Mouse (Mus musculus) heart, postnatal 0 days (tissue): ENCODE measurements around the gene Pltp. TPM values are rescaled to one million over a fixed set of nuclear protein-coding genes. Genes with fewer than 3 reads are reported as not detected.
"Not testable (repeated sequence)": the region's sequence is repeated elsewhere in the genome, so short reads cannot be mapped to it uniquely, and the experiment has no call there.

ENCODE experiments used
- ATAC-seq: fragments of 200-750 bp; cut with Nextera tagmentation; 2 replicates; pipeline ENCODE4 v1.8.0; 2017; ENCODE audit warnings: low read depth, moderate number of reproducible peaks, moderate library complexity; ENCODE audit not compliant: insufficient read depth
- DNase-seq: peaks from one replicate; pipeline ENCODE4 v3.0.0-alpha.2; 2016; ENCODE audit warnings: low spot score
- H3K27ac ChIP-seq: fragments of 300-500 bp; sonication (generic); 2 replicates; pipeline ENCODE4 v1.5.1; 2014; ENCODE audit warnings: low read depth, mild to moderate bottlenecking
- H3K27me3 ChIP-seq: fragments of 300-500 bp; sonication (generic); 2 replicates; pipeline ENCODE4 v1.6.1; 2014; ENCODE audit warnings: low read length, mixed read lengths; ENCODE audit not compliant: control insufficient read depth, insufficient read depth
- H3K36me3 ChIP-seq: fragments of 300-500 bp; sonication (generic); replicated peaks from 2 replicates; pipeline ENCODE4 v1.6.1; 2014; ENCODE audit warnings: low read length, mixed read lengths; ENCODE audit not compliant: control insufficient read depth, insufficient read depth
- H3K4me1 ChIP-seq: fragments of 300-500 bp; sonication (generic); 2 replicates; pipeline ENCODE4 v1.6.1; 2014; ENCODE audit warnings: antibody characterized with exemption; ENCODE audit not compliant: control insufficient read depth, insufficient read depth
- H3K4me2 ChIP-seq: fragments of 300-500 bp; sonication (generic); 2 replicates; pipeline ENCODE4 v1.6.1; 2014; ENCODE audit warnings: low read depth, mild to moderate bottlenecking, low read length, moderate library complexity
- H3K4me3 ChIP-seq: fragments of 300-500 bp; sonication (generic); 2 replicates; pipeline ENCODE4 v1.5.1; 2014; ENCODE audit warnings: low read depth, low read length
- H3K9ac ChIP-seq: fragments of 300-500 bp; sonication (generic); replicated peaks from 2 replicates; pipeline ENCODE4 v1.6.1; 2014; ENCODE audit warnings: low read depth, low read length, mixed read lengths
- H3K9me3 ChIP-seq: fragments of 300-500 bp; sonication (generic); replicated peaks from 2 replicates; pipeline ENCODE4 v1.6.1; 2016; ENCODE audit warnings: low read length; ENCODE audit not compliant: control insufficient read depth
- CTCF ChIP-seq: IDR thresholded peaks from 2 replicates; pipeline ENCODE4 v1.5.1; 2016; ENCODE audit warnings: antibody characterized with exemption, control low read depth, low read depth
- EP300 ChIP-seq: IDR thresholded peaks from 2 replicates; pipeline ENCODE4 v1.6.1; 2016; ENCODE audit warnings: antibody characterized with exemption, low read depth
- WGBS: fragments of 180-500 bp; shearing (Covaris S2); extraction: QIAGEN DNeasy Blood & Tissue Kit; methylation state at CpG from one replicate; pipeline ENCODE4 v1.1.7; 2014; 5-methylcytosine and 5-hydroxymethylcytosine counted together
- polyA plus RNA-seq: library from polyadenylated mRNA; unstranded; fragments of >200 nt; fragmentation: Nextera tagmentation; extraction: Ambion mirVana; gene quantifications from 2 replicates; pipeline ENCODE4 v1.2.1, GENCODE M21; 2015
- total RNA-seq: library from RNA; depleted of rRNA; stranded (reverse); fragments of >200 nt; gene quantifications from 2 replicates; pipeline ENCODE4 v1.2.3, GENCODE M21; 2014; ENCODE audit warnings: low replicate concordance

The Pltp gene
- total and polyA plus RNA-seq, 2 experiments from 2014 or later: 7.7 to 8.6 TPM

GRCm38 (mm10) chr2:164803201-164803920 lies 54.1 kb downstream of the Pltp start:
- TF ChIP-seq EP300: no peak
- TF ChIP-seq CTCF: no peak
- DNase-seq: no peak
- Histone ChIP-seq H3K4me2 (peak overlapping the region; percentile 67; the same call in 1 of the 2 replicates), H3K9ac (peak overlapping the region; percentile 82; the same call in 1 of the 2 replicates), H3K4me3 (peak overlapping the region; percentile 81; the same call in 1 of the 2 replicates), H3K4me1 (peaks cover 18% of the 10 kb centered on the region), H3K9me3 (no peaks in the 10 kb centered on the region), H3K27me3 (no peaks in the 10 kb centered on the region), H3K27ac (no peak overlapping the region), H3K36me3 (peaks cover 10% of the 10 kb centered on the region)
- no peak for ATAC-seq
- 82% methylated on average over 16 of the region's 16 CpGs for WGBS

- Histone ChIP-seq H3K4me1 (peaks cover 10% of the 10 kb centered on the region), H3K9me3 (no peaks in the 10 kb centered on the region), H3K36me3 (peaks cover 32% of the 10 kb centered on the region), H3K9ac (no peak overlapping the region), H3K27me3 (no peaks in the 10 kb centered on the region), H3K4me2 (no peak overlapping the region), H3K4me3 (no peak overlapping the region), H3K27ac (no peak overlapping the region)
- no peak for TF ChIP-seq EP300
- TF ChIP-seq CTCF: no peak
- ATAC-seq: no peak
- DNase-seq: no peak
- WGBS: 78% methylated on average over 13 of the region's 13 CpGs
Observed at GRCm38 (mm10) chr2:164800252-164801004, 57.1 kb downstream of the Pltp start.

- DNase-seq, H3K27me3 ChIP-seq, H3K9me3 ChIP-seq, H3K4me1 ChIP-seq, ATAC-seq, H3K27ac ChIP-seq, H3K4me3 ChIP-seq, H3K4me2 ChIP-seq, H3K9ac ChIP-seq: not testable (repeated sequence)
- peak; percentile 34 for TF ChIP-seq CTCF
- peaks cover 41% of the 10 kb centered on the region for H3K36me3 ChIP-seq
- WGBS: 69% methylated on average over 6 of the region's 6 CpGs
Observed at GRCm38 (mm10) chr2:164798554-164798953, 59.0 kb downstream of the Pltp start.

GRCm38 (mm10) chr2:164795868-164796267 lies 61.6 kb downstream of the Pltp start:
- no peaks in the 10 kb centered on the region for H3K27me3 ChIP-seq
- 75% methylated on average over 4 of the region's 4 CpGs for WGBS
- peaks cover 63% of the 10 kb centered on the region for H3K36me3 ChIP-seq
- no peak overlapping the region for H3K9ac ChIP-seq
- H3K4me3 ChIP-seq: no peak overlapping the region
- peaks cover 3% of the 10 kb centered on the region; the same call in 1 of the 2 replicates for H3K4me1 ChIP-seq
- no peak overlapping the region for H3K27ac ChIP-seq
- DNase-seq (no peak), ATAC-seq (no peak)
- no peak overlapping the region for H3K4me2 ChIP-seq
- no peaks in the 10 kb centered on the region for H3K9me3 ChIP-seq
- TF ChIP-seq EP300 (no peak), CTCF (no peak)

- no peak overlapping the region for H3K4me3 ChIP-seq
- H3K36me3 ChIP-seq: peaks cover 64% of the 10 kb centered on the region
- H3K4me1 ChIP-seq: peaks cover 3% of the 10 kb centered on the region; the same call in 1 of the 2 replicates
- no peaks in the 10 kb centered on the region for H3K9me3 ChIP-seq
- no peak overlapping the region for H3K4me2 ChIP-seq
- H3K9ac ChIP-seq: no peak overlapping the region
- H3K27me3 ChIP-seq: no peaks in the 10 kb centered on the region
- TF ChIP-seq EP300 (0 out of 2 replicates have a peak, but pooled peaks have one; percentile 48), CTCF (peak; percentile 86)
- DNase-seq (peak; percentile 85), ATAC-seq (peak; percentile 76)
- H3K27ac ChIP-seq: peak overlapping the region; percentile 81
- WGBS: 14% methylated on average over 5 of the region's 5 CpGs
Observed at GRCm38 (mm10) chr2:164794293-164794692, 63.2 kb downstream of the Pltp start.
